Mouse (Mus musculus): ENCODE measurements around the gene Fam129a. TPM values are rescaled to one million over a fixed set of nuclear protein-coding genes. Genes with fewer than 3 reads are reported as not detected.

Gene Fam129a
- polyA plus RNA-seq, 1 experiment, result 1.7 TPM

DNA sequence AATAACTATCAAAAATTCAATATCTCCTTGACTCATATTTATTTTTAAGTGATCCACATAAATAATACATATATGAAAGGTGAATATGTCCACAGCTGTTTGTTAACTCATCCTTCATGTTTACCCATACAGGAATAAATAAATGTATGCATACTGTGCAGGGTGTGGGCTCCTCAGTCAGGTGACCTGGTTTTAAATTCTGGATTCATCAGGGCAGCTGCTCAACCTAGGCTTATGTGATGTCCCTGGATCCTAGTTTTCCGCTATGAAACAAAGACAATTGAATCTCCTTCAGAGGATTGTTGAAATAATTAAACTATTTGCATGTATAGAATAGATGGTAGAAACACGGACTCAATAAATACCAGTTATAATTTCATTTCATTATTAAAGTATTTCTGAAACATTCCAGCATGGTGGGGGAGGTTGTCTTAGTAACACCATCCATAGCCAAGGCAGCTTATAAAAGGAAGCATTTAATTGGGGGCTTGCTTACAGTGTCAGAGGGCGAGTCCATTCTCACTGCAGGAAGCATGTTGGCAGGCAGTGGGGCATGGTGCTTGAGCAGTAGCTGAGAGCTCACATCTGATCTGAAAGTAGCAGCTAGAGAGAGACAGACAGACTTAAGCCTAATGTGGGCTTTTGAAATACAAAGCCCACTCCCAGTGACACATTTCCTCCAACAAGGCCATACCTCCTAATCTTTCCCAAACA lies 198.4 kb downstream of the Fam129a start:
- H3K4me3 ChIP-seq (ENCODE audit: insufficient read depth, poor library complexity, severe bottlenecking), result no peak overlapping the region
- H3K36me3 ChIP-seq (ENCODE audit: control insufficient read depth, insufficient read depth), result peaks cover 4% of the 10 kb centered on the region
- TF ChIP-seq MAX (IDR thresholded peaks at IDR 0.05) (no peak), MYOG (IDR thresholded peaks at IDR 0.05; ENCODE audit: control insufficient read depth, extremely low read depth, insufficient read length) (no peak), CEBPB (IDR thresholded peaks at IDR 0.05; ENCODE audit: low read depth) (no peak), USF1 (IDR thresholded peaks at IDR 0.05; ENCODE audit: low read depth) (no peak), FOSL1 (IDR thresholded peaks at IDR 0.05; ENCODE audit: insufficient read depth, low read length, poor library complexity, severe bottlenecking) (no peak), CTCF (IDR thresholded peaks at IDR 0.05; ENCODE audit: control insufficient read depth, insufficient read depth, insufficient read length) (no peak), MYOD1 (IDR thresholded peaks at IDR 0.05; ENCODE audit: control insufficient read depth, insufficient read length, low read depth) (no peak)
- no peaks in the 10 kb centered on the region for H3K27me3 ChIP-seq (ENCODE audit: control insufficient read depth, insufficient read depth, insufficient read length)
- H3K79me3 ChIP-seq (ENCODE audit: low read depth), result peaks cover 2% of the 10 kb centered on the region
- H3ac ChIP-seq (ENCODE audit: control insufficient read depth, insufficient read length, low read depth), result no peak overlapping the region
- peaks cover 16% of the 10 kb centered on the region for H3K79me2 ChIP-seq (ENCODE audit: control insufficient read depth, insufficient read depth)

Other genes with a start within 250 kb of the Fam129a start
- gene Ivns1abp, start 226.7 kb upstream of the Fam129a start, polyA plus RNA-seq (2012; fragmentation: generic; extraction: Trizol), result 38.6 TPM
- 1.7 TPM for gene Swt1, start 142.7 kb upstream of the Fam129a start, polyA plus RNA-seq (2012; fragmentation: generic; extraction: Trizol)
- 9.7 TPM for gene Trmt1l, start 142.6 kb upstream of the Fam129a start, polyA plus RNA-seq (2012; fragmentation: generic; extraction: Trizol)
- gene Rnf2, start 70.2 kb upstream of the Fam129a start, polyA plus RNA-seq (2012; fragmentation: generic; extraction: Trizol), result 10.7 TPM
- gene Edem3, start 184.2 kb downstream of the Fam129a start, polyA plus RNA-seq (2012; fragmentation: generic; extraction: Trizol), result 4.1 TPM

Measured in C2C12 (cell line).